Mouse (Mus musculus) erythroblast, embryonic 14.5 days (primary cell): ENCODE data around the gene Lrig1.

ENCODE experiments used
- GATA1 ChIP-seq: IDR thresholded peaks from 2 replicates; pipeline ENCODE4 v1.6.1; 2012; ENCODE audit warnings: low read length, inconsistent platforms, mixed read lengths
- TAL1 ChIP-seq: IDR thresholded peaks from 3 replicates; pipeline ENCODE4 v1.6.1; 2012; ENCODE audit warnings: low read length, inconsistent platforms, mixed read lengths

DNA sequence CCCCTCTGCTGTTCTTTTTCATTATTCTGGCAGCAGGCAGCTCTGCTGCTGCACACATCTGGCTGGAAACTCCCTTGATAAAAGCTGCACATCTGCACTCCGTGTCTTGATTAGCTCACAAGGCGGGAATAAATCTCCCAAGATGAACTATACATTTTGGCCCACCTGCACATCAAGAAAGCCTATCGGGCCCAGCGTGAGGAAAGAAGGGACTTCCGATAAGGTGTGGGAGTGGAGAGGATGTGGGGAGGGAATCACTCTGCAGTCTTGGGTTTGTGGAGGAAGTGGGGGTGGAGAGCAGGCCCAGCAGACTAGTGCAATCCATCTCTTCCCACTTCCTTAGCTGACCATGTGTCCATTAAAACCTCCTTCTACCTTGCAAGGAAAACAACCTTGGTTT, 74.1 kb downstream of the Lrig1 start:
- TF ChIP-seq GATA1 (no peak), TAL1 (no peak)
